Mouse (Mus musculus) testis, adult 2 months (tissue): ENCODE results near the gene Mark3. TPM values are rescaled to one million over a fixed set of nuclear protein-coding genes. Genes with fewer than 3 reads are reported as not detected.

Experiments
- H3K27ac ChIP-seq: fragments of 200-500 bp; 2 replicates; pipeline ENCODE4 v1.5.1; 2012; ENCODE audit warnings: low read depth, low read length; ENCODE audit not compliant: control insufficient read depth, insufficient read depth
- H3K27me3 ChIP-seq: fragments of 200-500 bp; 2 replicates; pipeline ENCODE4 v1.6.1; 2012; ENCODE audit warnings: mild to moderate bottlenecking, low read length, moderate library complexity; ENCODE audit not compliant: control insufficient read depth, insufficient read depth
- H3K36me3 ChIP-seq: fragments of 200-500 bp; 2 replicates; pipeline ENCODE4 v1.6.1; 2012; ENCODE audit warnings: mild to moderate bottlenecking, low read length; ENCODE audit not compliant: control insufficient read depth, insufficient read depth
- H3K4me1 ChIP-seq: fragments of 200-500 bp; 2 replicates; pipeline ENCODE4 v1.6.1; 2012; ENCODE audit warnings: low read length; ENCODE audit not compliant: control insufficient read depth, insufficient read depth
- H3K4me3 ChIP-seq: fragments of 200-500 bp; 2 replicates; pipeline ENCODE4 v1.5.1; 2012; ENCODE audit warnings: low read depth, mild to moderate bottlenecking, low read length, moderate library complexity, mixed read lengths; ENCODE audit not compliant: control insufficient read depth
- CTCF ChIP-seq: fragments of 200-500 bp; IDR thresholded peaks from 2 replicates; pipeline ENCODE4 v1.5.1; 2012; ENCODE audit warnings: low read depth, mild to moderate bottlenecking, inconsistent platforms, low read length, moderate library complexity; ENCODE audit not compliant: control insufficient read depth, insufficient read depth, insufficient replicate concordance
- POLR2A ChIP-seq: fragments of 200-500 bp; IDR thresholded peaks from 2 replicates; pipeline ENCODE4 v1.6.1; 2012; ENCODE audit warnings: low read depth, mild to moderate bottlenecking, inconsistent platforms, low read length, moderate library complexity; ENCODE audit not compliant: control insufficient read depth
- polyA plus RNA-seq: library from polyadenylated mRNA; depleted of rRNA; stranded (reverse); fragments of >200 nt; gene quantifications from 2 replicates; pipeline ENCODE4 v1.2.3, GENCODE M21; 2012

Gene Mark3
- polyA plus RNA-seq, 1 experiment = 17.0 TPM

DNA sequence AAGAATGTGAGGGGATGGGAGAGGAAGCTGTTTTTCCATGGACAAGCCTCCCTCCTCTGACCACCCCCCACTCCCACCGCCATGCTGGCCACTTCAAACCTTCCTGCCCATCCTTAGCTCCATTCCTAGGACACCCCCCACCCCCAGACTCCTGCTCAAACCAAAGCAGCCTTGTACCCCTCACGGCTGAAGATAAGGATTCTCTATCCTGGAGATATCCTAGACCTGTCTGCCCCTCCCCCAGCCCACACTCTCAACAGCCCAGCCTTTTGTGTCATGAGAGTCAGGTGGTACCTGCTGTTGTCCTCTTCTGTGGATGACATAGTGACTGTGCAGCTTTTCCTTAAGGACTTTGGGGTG, 113.7 kb downstream of the Mark3 start:
- no peaks in the 10 kb centered on the region; the same call in 1 of the 2 replicates for H3K4me1 ChIP-seq
- no peak overlapping the region for H3K4me3 ChIP-seq
- no peaks in the 10 kb centered on the region for H3K27me3 ChIP-seq
- no peak overlapping the region for H3K27ac ChIP-seq
- no peaks in the 10 kb centered on the region for H3K36me3 ChIP-seq
- no peak for TF ChIP-seq POLR2A

DNA sequence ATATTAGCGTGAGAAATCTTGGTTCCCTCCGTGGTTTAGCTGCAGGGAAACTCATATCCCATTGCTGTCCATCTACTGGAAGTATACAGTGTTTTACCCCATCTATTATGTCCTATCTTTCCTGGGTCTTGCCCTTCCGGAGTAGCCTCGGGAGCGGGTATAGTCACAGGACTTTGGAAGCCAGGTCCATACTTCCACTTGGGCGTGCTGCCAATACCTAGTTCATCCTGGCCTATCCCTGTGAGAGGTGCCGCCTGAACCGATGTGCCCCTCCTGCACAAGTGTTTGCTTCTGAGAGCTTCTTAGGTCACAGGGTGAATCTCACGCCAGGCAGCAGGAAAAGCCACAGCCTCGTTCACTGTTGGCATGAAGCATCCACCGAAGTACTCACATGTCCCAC, 115.1 kb downstream of the Mark3 start:
- TF ChIP-seq CTCF (no peak), POLR2A (no peak)
- Histone ChIP-seq H3K36me3 (no peaks in the 10 kb centered on the region), H3K27me3 (no peaks in the 10 kb centered on the region), H3K27ac (no peak overlapping the region), H3K4me1 (peaks cover 12% of the 10 kb centered on the region), H3K4me3 (no peak overlapping the region)

DNA sequence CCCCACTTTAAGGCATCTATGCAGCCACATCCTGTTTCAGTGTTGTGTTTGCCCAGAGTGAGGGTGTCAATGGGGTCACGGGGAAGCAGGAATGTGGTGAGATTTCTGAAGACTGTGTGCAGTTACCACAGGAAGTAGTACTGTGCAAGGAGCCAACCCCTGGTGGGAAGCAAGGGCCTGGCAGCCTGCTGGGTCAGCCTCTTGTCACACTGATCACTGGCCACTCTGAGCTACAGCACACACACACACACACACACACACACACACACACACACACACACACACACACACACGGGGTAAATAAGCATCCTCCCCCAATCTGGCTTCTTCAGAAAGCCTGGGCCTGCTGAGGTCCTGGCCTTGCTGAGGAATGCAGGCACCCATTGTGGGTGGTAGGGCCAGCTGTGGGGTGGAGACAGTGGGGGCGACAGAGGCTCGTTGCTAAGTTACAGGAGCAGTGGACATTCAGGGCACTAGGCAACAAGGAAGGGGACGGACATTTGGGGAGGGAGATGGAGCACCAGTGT, 117.1 kb downstream of the Mark3 start:
- Histone ChIP-seq H3K36me3 (no peaks in the 10 kb centered on the region), H3K4me1 (peaks cover 21% of the 10 kb centered on the region), H3K4me3 (no peak overlapping the region), H3K27ac (no peak overlapping the region; the same call in 1 of the 2 replicates), H3K27me3 (no peaks in the 10 kb centered on the region)
- TF ChIP-seq CTCF = no peak
- no peak for TF ChIP-seq POLR2A

DNA sequence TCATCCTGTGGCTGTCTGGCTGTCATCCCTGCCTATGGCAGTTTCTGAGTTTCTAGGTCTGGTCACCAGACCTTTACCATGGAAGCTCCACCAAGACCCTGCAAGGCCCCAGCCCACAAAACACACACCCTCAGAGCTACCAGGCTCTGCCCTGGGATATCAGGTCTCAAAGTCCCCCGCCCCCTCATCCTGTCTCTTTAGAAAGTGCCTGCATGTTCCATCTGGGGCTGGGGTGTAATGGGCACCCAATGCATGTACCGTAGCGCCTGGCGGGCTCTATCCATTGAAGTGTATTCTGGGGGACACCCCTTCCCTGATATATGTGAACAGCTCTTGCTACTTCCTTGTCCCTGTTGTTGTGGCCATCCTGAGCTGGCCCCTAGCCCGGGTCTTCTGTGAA, 118.6 kb downstream of the Mark3 start:
- TF ChIP-seq CTCF (no peak), POLR2A (no peak)
- Histone ChIP-seq H3K27me3 (no peaks in the 10 kb centered on the region), H3K4me1 (peaks cover 21% of the 10 kb centered on the region), H3K36me3 (no peaks in the 10 kb centered on the region), H3K27ac (no peak overlapping the region), H3K4me3 (no peak overlapping the region)

DNA sequence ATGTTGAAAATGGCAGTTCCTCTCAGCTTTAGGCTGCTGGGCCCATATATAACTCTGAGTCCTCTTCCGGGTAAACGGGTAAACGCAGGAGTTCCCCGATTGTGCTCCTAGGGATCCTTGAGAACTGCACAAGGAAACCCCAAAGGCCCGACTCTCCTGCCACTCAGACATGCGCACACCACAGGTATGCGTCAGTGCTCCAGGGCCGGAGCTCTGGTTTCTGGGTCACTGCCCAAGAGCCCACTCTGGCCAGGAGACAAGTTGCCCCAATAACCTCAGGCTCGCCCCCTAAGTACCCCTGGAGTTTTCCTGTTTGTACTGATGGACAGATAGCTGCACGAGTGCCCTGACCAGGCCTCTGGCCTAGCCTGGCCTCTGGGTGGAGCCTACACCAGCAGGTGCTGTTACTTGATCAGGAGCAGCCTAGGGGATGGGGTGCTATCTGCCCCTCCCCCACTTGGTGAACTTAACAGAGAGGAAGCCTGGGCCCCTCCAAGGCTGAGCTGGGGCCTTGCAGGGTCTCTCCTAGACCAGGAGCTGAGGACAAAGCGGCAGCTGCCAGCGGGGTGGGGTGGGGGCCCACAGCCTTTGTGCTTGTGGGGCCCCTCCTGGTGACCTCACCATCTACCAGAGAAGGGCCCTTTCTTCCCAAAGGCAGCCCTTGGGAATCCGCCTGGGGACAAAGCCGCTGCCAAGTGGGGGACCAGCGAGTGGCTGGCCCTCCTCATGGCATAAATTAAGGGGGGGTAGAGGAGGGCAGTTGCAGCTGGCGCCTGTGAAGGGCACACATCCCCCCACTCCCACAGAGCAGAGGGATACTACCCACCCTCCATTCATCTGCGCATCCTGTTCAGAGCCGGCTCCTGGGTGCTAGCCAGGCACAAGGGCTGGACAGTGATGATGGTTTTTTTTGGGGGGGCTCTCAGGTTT, 119.3 kb downstream of the Mark3 start:
- H3K27me3 ChIP-seq = no peaks in the 10 kb centered on the region
- H3K27ac ChIP-seq = no peak overlapping the region
- TF ChIP-seq CTCF = no peak
- TF ChIP-seq POLR2A = no peak
- H3K4me1 ChIP-seq = peaks cover 21% of the 10 kb centered on the region
- no peaks in the 10 kb centered on the region for H3K36me3 ChIP-seq
- no peak overlapping the region for H3K4me3 ChIP-seq

DNA sequence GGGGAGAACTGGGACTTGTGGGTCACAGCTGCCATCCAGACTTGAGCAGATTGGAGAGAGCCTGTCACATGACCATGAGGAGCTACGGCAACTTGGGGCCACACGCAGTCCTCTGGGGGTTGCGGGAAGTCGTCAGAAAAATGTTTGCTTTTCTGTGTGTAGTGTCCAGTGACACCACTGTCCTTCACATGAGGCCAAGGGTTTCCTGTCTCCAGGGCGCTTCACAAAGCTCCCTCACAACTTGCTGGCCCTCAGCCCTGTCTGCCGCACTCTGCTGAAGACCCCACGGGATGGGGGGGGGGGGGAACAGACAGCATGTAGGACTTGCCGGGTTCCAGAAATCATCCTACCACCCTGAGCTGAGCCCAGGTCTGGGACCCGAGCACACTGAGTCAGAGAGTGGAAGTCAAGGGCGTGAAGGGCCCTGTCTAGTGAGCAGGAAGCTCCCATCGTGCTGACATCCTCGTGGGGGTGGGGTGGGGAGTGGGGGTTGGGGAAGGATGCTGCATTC, 120.0 kb downstream of the Mark3 start:
- no peak for TF ChIP-seq CTCF
- no peak for TF ChIP-seq POLR2A
- H3K4me1 ChIP-seq = peaks cover 21% of the 10 kb centered on the region
- no peaks in the 10 kb centered on the region for H3K27me3 ChIP-seq
- no peaks in the 10 kb centered on the region for H3K36me3 ChIP-seq
- H3K4me3 ChIP-seq = no peak overlapping the region
- H3K27ac ChIP-seq = no peak overlapping the region

DNA sequence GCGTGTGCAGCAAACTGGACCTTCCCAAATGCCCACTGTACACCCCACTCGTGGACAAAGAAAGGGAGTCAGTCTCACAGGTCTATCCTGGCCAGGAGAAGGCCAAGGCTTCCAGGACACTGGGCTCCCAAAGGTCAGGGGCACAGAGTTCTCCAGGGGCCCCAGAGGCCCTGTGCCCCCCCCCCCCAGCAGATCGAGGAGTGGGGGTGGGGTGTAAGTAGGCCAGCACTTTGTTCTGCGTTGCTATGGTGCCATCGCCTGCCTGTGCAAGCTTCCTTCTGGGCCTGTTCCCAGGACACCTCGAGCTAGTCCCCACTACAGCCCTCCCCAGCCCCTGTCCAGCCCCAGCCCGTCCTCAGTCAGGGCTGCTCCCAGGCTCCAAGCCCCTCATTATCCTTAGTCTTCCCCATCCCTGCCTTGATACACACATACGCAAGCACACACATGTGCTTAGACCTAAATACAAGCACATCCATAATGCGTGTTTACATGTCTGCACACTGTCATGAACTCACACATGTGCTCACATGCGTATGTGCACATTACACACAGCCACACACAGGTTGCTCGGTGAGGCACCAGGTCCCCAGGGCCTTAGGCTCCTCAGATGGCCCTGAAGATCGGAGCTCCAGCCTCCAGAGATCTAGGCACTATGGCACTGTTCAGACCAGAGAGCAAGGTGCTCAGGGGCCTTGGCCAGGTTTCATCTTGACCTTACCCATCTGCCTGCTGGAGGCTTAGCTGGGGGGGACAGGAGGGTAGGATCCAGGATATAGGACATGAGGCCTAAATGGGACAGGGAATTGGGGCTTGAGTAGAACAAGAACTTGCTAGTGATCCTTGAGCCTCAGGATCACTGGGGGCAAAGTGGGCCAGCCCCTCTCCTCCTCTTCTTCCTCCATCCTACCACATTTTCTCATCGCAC, 120.8 kb downstream of the Mark3 start:
- TF ChIP-seq POLR2A = no peak
- TF ChIP-seq CTCF = no peak
- Histone ChIP-seq H3K36me3 (no peaks in the 10 kb centered on the region), H3K27me3 (no peaks in the 10 kb centered on the region), H3K4me3 (no peak overlapping the region), H3K4me1 (peaks cover 21% of the 10 kb centered on the region), H3K27ac (no peak overlapping the region)
